Mouse (Mus musculus) midbrain, embryonic 11.5 days (tissue): ENCODE measurements at regions not wholly inside any gene's neighbourhood (a gene's known extent, or its start where the extent isn't known, plus 50 kb on each side); places are given as distances from the start of the nearest gene placed in this dataset. TPM values are rescaled to one million over a fixed set of nuclear protein-coding genes. Genes with fewer than 3 reads are reported as not detected.
"Not testable (repeated sequence)": the region's sequence is repeated elsewhere in the genome, so short reads cannot be mapped to it uniquely, and the experiment has no call there.

Experiments used
- ATAC-seq: fragments of 200-750 bp; cut with Nextera tagmentation; 2 replicates; pipeline ENCODE4 v1.8.0; 2017; ENCODE audit warnings: moderate TSS enrichment, moderate library complexity; ENCODE audit not compliant: low FRiP score
- DNase-seq: peaks from one replicate; pipeline ENCODE4 v3.0.0; 2015; ENCODE audit warnings: low spot score; ENCODE audit errors: missing footprints
- H3K27ac ChIP-seq: fragments of 300-500 bp; sonication (generic); 2 replicates; pipeline ENCODE4 v1.5.1; 2014; ENCODE audit warnings: low read depth, low read length
- H3K27me3 ChIP-seq: fragments of 300-500 bp; sonication (generic); 2 replicates; pipeline ENCODE4 v1.6.1; 2014; ENCODE audit warnings: mild to moderate bottlenecking, low read length, moderate library complexity, mixed read lengths; ENCODE audit not compliant: control insufficient read depth, insufficient read depth
- H3K36me3 ChIP-seq: fragments of 300-500 bp; sonication (generic); 2 replicates; pipeline ENCODE4 v1.6.1; 2014; ENCODE audit warnings: mild to moderate bottlenecking, low read length, moderate library complexity, mixed read lengths; ENCODE audit not compliant: control insufficient read depth, insufficient read depth
- H3K4me1 ChIP-seq: fragments of 300-500 bp; sonication (generic); 2 replicates; pipeline ENCODE4 v1.6.1; 2014; ENCODE audit warnings: low read length; ENCODE audit not compliant: control insufficient read depth, insufficient read depth
- H3K4me2 ChIP-seq: fragments of 300-500 bp; sonication (generic); 2 replicates; pipeline ENCODE4 v1.6.1; 2014; ENCODE audit warnings: mild to moderate bottlenecking, moderate library complexity
- H3K4me3 ChIP-seq: fragments of 300-500 bp; sonication (generic); 2 replicates; pipeline ENCODE4 v1.5.1; 2014; ENCODE audit warnings: low read depth, low read length
- H3K9ac ChIP-seq: fragments of 300-500 bp; sonication (generic); 2 replicates; pipeline ENCODE4 v1.6.1; 2014; ENCODE audit warnings: low read length
- H3K9me3 ChIP-seq: fragments of 300-500 bp; sonication (generic); 2 replicates; pipeline ENCODE4 v1.6.1; 2016; ENCODE audit warnings: low read length; ENCODE audit not compliant: control insufficient read depth
- WGBS: fragments of 180-500 bp; shearing (Covaris S2); extraction: QIAGEN DNeasy Blood & Tissue Kit; methylation state at CpG from one replicate; pipeline ENCODE4 v1.1.7; 2014; 5-methylcytosine and 5-hydroxymethylcytosine counted together
- microRNA-seq: library from miRNA; unstranded; fragments of <30 nt; microRNA quantifications from one replicate; pipeline ENCODE4, GENCODE M21; 2017

DNA sequence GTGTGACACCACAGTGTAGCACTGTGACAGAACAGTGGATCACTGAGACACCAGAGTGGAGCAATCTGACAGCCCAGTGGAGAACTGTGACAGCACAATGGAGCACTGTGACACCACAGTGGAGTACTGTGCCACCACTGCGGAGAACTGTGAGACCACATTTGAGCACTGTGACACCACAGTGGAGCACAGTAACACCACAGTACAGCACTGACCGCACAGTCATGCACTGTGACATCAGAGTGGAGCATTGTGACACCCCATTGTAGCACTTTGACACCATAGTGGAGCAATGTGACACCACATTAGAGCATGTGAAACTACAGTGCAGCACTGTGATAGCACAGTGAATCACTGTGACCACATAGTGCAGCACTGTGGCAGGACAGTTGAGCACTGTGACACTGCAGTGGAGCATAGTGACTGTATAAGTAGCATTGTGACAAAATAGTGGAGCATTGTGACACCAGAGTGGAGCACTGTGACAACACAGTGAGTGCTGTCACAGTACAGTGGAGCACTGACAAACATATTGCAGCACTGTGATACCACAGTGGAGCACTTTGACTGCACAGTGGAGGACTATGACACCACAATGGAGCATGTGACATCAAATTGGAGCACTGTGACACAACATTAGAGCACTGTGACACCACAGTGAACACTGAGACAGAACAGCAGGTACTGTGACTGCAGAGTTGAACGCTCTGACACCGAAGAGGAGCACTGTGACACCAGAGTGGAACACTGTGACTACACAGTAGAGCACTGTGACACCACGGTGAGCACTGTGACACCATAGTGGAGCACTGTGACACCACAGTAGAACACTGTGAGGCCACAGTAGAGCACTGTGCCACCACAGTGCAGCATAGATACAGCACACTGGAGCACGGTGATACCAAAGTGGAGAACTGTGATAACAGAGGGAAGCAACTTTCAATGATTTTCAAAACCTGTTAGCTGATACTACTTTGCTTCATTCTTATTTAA, 81.4 kb upstream of the Vmn1r2 start:
- Histone ChIP-seq H3K36me3 (0 out of 2 replicates have a peak, but pooled peaks cover 2% of the 10 kb centered on the region), H3K27me3 (no peaks in the 10 kb centered on the region), H3K9ac (no peak overlapping the region), H3K4me2 (no peak overlapping the region), H3K9me3 (peaks cover 71% of the 10 kb centered on the region), H3K4me1 (no peaks in the 10 kb centered on the region), H3K4me3 (no peak overlapping the region), H3K27ac (no peak overlapping the region)
- ATAC-seq = peak; percentile 1; the same call in 1 of the 2 replicates
- 65% methylated on average over 6 of the region's 6 CpGs for WGBS
- peak; percentile 82 for DNase-seq

DNA sequence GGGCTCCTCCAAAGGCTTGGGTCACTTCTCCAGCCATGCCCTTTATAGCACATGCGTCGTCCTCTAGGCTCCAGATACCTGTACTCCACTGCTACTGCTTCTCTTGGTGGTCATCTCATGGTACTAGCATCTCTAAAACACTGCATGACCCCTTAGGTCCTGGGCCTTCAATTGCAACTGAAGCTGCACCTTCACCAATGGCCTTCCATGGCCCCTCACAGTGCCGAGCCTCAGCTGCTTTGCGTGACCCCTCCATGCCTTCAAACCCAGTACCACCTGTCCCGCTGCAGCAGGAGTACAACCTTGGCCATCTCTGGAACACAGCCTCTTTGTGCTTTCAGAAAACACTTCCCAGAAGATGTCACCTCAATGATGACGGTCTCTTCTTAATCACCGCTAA, 79.5 kb upstream of the Vmn1r2 start:
- not testable (repeated sequence) for H3K4me1 ChIP-seq, H3K36me3 ChIP-seq, H3K4me2 ChIP-seq, H3K4me3 ChIP-seq, ATAC-seq, H3K27me3 ChIP-seq, H3K27ac ChIP-seq, H3K9ac ChIP-seq
- 81% methylated on average over 7 of the region's 7 CpGs for WGBS
- DNase-seq = peak; percentile 57
- peaks cover 58% of the 10 kb centered on the region for H3K9me3 ChIP-seq

DNA sequence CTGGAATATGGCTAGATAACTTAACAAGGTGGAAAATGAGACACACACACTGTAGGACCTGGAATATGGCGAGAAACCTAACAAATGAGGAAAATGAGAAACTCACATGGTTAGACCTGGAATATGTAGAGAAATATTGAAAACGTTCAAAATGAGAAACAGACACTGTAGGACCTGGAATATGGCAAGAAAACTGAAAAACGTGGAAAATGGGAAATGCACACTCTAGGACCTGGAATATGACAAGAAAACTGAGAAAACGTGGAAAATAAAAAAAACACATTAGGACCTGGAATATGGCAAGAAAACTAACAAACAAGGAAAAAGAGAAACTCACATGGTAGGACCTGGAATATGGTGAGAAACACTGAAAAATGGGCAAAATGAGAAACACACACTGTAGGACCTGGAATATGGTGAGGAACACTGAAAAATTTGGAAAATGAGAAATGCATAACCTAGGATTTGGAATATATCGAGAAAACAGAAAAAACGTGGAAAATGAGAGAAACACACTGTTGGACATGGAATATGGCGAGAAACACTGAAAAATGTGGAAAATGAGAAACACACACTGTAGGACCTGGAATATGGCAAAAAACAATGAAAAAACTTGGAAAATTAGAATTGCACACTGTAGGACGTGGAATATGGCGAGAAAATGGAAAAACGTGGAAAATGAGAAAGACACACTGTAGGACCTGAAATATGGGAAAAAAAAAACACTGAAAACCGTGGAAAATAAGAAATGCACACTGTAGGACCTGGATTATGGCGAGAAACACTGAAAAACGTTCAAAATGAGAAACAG, 77.3 kb upstream of the Vmn1r2 start:
- 64% methylated on average over 13 of the region's 13 CpGs for WGBS
- no peak overlapping the region for H3K9ac ChIP-seq
- H3K4me3 ChIP-seq = no peak overlapping the region
- peak; percentile 70 for ATAC-seq
- H3K27ac ChIP-seq = no peak overlapping the region
- peak; percentile 82 for DNase-seq
- peaks cover 36% of the 10 kb centered on the region for H3K9me3 ChIP-seq
- no peaks in the 10 kb centered on the region for H3K36me3 ChIP-seq
- no peaks in the 10 kb centered on the region for H3K4me1 ChIP-seq
- no peaks in the 10 kb centered on the region for H3K27me3 ChIP-seq
- H3K4me2 ChIP-seq = no peak overlapping the region

GRCm38 (mm10) chr4:3090378-3090735, 76.8 kb upstream of the Vmn1r2 start:
- H3K9ac ChIP-seq = no peak overlapping the region
- no peak overlapping the region for H3K4me3 ChIP-seq
- DNase-seq (peak; percentile 82), ATAC-seq (peak; percentile 36; the same call in 1 of the 2 replicates)
- H3K4me2 ChIP-seq = no peak overlapping the region
- no peaks in the 10 kb centered on the region for H3K4me1 ChIP-seq
- H3K27me3 ChIP-seq = no peaks in the 10 kb centered on the region
- peaks cover 30% of the 10 kb centered on the region for H3K9me3 ChIP-seq
- H3K36me3 ChIP-seq = no peaks in the 10 kb centered on the region
- 82% methylated on average over 11 of the region's 11 CpGs for WGBS
- no peak overlapping the region for H3K27ac ChIP-seq

DNA sequence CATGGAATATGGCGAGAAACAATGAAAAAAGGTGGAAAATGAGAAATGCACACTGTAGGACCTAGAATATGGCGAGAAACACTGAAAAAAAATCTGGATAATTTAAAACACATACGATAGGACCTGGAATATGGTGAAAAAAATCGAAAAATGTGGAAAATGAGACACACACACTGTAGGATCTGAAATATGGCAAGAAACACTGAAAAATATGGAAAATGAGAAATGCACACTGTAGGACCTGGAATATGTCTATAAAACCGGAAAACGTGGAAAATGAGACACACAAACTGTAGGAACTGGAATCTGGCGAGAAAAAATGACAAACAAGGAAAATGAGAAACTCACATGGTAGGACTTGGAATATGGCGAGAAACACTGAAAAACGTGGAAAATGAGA, 76.4 kb upstream of the Vmn1r2 start:
- H3K27me3 ChIP-seq = no peaks in the 10 kb centered on the region
- peaks cover 26% of the 10 kb centered on the region for H3K9me3 ChIP-seq
- H3K4me1 ChIP-seq = no peaks in the 10 kb centered on the region
- H3K4me2 ChIP-seq = no peak overlapping the region
- no peak overlapping the region for H3K4me3 ChIP-seq
- DNase-seq = peak; percentile 60
- WGBS = 80% methylated on average over 9 of the region's 9 CpGs
- no peak overlapping the region for H3K9ac ChIP-seq
- H3K27ac ChIP-seq = no peak overlapping the region
- peak; percentile 66 for ATAC-seq
- no peaks in the 10 kb centered on the region for H3K36me3 ChIP-seq

Small RNA genes in the stretch of these regions (microRNA-seq; reads per million reads assigned to microRNA genes)
- not detected for gene Gm27878
